In genomic region chr9:30942512-30943313, GRCm38 (mm10) we compare ENCODE assay signal across 8 mouse cellular contexts. TPM values are rescaled to one million over a fixed set of nuclear protein-coding genes. Genes with fewer than 3 reads are reported as not detected.
DNase-seq lines count a peak whose midpoint lies in the region; ATAC-seq and TF ChIP-seq lines count a peak whose summit lies in the region.

Gene Adamts8, plus strand, starts transcription at chr9:30942562.

- under 1% methylated on average over 64 of the region's 96 CpGs for WGBS in embryonic facial prominence, embryonic 14.5 days
- under 1% methylated on average over 85 of the region's 96 CpGs for WGBS in midbrain, embryonic 16.5 days

- peak within 1 kb of the TSS; percentile 86 for H3K4me3 ChIP-seq in E14TG2a.4 (replicated peaks; ENCODE audit: low read length)
- H3K4me3 ChIP-seq in embryonic facial prominence, embryonic 14.5 days (ENCODE audit: low read depth, low read length) = peak within 1 kb of the TSS; percentile 64
- peak within 1 kb of the TSS; percentile 74 for H3K4me3 ChIP-seq in midbrain, embryonic 16.5 days (ENCODE audit: low read depth, low read length)

- H3K4me2 ChIP-seq in embryonic facial prominence, embryonic 14.5 days (ENCODE audit: low read depth, low read length) = peak within 1 kb of the TSS; percentile 100
- H3K4me2 ChIP-seq in midbrain, embryonic 16.5 days (ENCODE audit: low read length) = peak within 1 kb of the TSS; percentile 99

- peak within 1 kb of the TSS; percentile 65 for H3K9ac ChIP-seq in embryonic facial prominence, embryonic 14.5 days (ENCODE audit: low read depth, low read length)
- H3K9ac ChIP-seq in midbrain, embryonic 16.5 days (ENCODE audit: low read depth, low read length) = peak within 1 kb of the TSS; percentile 76

- peaks cover 74% of the 10 kb centered on the region for H3K27me3 ChIP-seq in E14TG2a.4 (ENCODE audit: insufficient read depth, low read length)
- H3K27me3 ChIP-seq in embryonic facial prominence, embryonic 14.5 days (replicated peaks; ENCODE audit: control insufficient read depth, insufficient read depth, low read length) = peaks cover 55% of the 10 kb centered on the region
- peaks cover 27% of the 10 kb centered on the region for H3K27me3 ChIP-seq in midbrain, embryonic 16.5 days (ENCODE audit: control insufficient read depth, insufficient read depth, low read depth, low read length)

- peak; percentile 39 to 43 for DNase-seq in adrenal gland, adult 18-20 months (ENCODE audit: low spot score in 2 of 2)
- DNase-seq in adrenal gland, adult 8-10 months = no peak
- DNase-seq in embryonic facial prominence, embryonic 14.5 days (ENCODE audit: low spot score) = peak; percentile 65
- DNase-seq in heart, postnatal 4 days = peak; percentile 70
- DNase-seq in left cerebral cortex, postnatal 25 days (ENCODE audit: low spot score in 2 of 2) = peak; percentile 50 to 57

- intact Hi-C loops in left cerebral cortex, postnatal 25 days (cut with DNase I) = loop anchor here (1.0 kb wide), 1 partner anchor 139 kb away; no protein-coding TSS in a partner anchor

- H3K27ac ChIP-seq in embryonic facial prominence, embryonic 14.5 days (replicated peaks; ENCODE audit: low read depth, low read length) = no peak within 1 kb of the TSS
- H3K27ac ChIP-seq in midbrain, embryonic 16.5 days (ENCODE audit: low read length) = peak within 1 kb of the TSS; percentile 60

- peaks cover 20% of the 10 kb centered on the region for H3K4me1 ChIP-seq in E14TG2a.4 (replicated peaks; ENCODE audit: low read depth, low read length)
- no peaks in the 10 kb centered on the region for H3K4me1 ChIP-seq in embryonic facial prominence, embryonic 14.5 days (ENCODE audit: control insufficient read depth, insufficient read depth, low read length)
- H3K4me1 ChIP-seq in midbrain, embryonic 16.5 days (ENCODE audit: control insufficient read depth, insufficient read depth, low read length) = peaks cover 14% of the 10 kb centered on the region

- H3K9me3 ChIP-seq in E14TG2a.4 (ENCODE audit: low read length) = peaks cover 6% of the 10 kb centered on the region; the same call in 1 of the 2 replicates
- H3K9me3 ChIP-seq in embryonic facial prominence, embryonic 14.5 days (ENCODE audit: control insufficient read depth, low read length) = no peaks in the 10 kb centered on the region
- no peaks in the 10 kb centered on the region for H3K9me3 ChIP-seq in midbrain, embryonic 16.5 days (replicated peaks; ENCODE audit: control insufficient read depth, low read length, poor library complexity, severe bottlenecking)

- no peaks in the 10 kb centered on the region for H3K36me3 ChIP-seq in E14TG2a.4 (ENCODE audit: insufficient read depth, low read length)
- no peaks in the 10 kb centered on the region for H3K36me3 ChIP-seq in embryonic facial prominence, embryonic 14.5 days (ENCODE audit: control insufficient read depth, insufficient read depth, low read length)
- H3K36me3 ChIP-seq in midbrain, embryonic 16.5 days (ENCODE audit: control insufficient read depth, insufficient read depth, low read length) = no peaks in the 10 kb centered on the region

- peak; percentile 84 for ATAC-seq in embryonic facial prominence, embryonic 14.5 days (ENCODE audit: low read depth)
- ATAC-seq in midbrain, embryonic 16.5 days = peak; percentile 88
- ATAC-seq in monocyte, adult 5-6 weeks (replicated peaks; ENCODE audit: insufficient number of reproducible peaks, low FRiP score, low TSS enrichment, poor library complexity, severe bottlenecking) = no peak

- no peak for TF ChIP-seq CTCF in E14TG2a.4 (conservative IDR thresholded peaks at IDR 0.05; ENCODE audit: low read length)

RNA-seq across cellular contexts. Expression of gene Adamts8, which starts in this region (rescaled TPM):
- total RNA-seq in adrenal gland, adult 18-20 months (2021) = under 1 TPM; 0.16 to 0.23 TPM
- total RNA-seq in adrenal gland, adult 8-10 months (2022) = under 1 TPM; 0.12 to 0.91 (median 0.64) TPM
- polyA plus RNA-seq in embryonic facial prominence, embryonic 14.5 days (2014; fragmentation: Nextera tagmentation; extraction: Ambion mirVana) = 3.9 and 4.1 TPM in 2 replicates
- total RNA-seq in heart, postnatal 4 days (2021) = 10 to 100 TPM; 34.3 to 35.1 TPM
- total RNA-seq in left cerebral cortex, postnatal 25 days (2021) = 1 to 10 TPM; 4.7 to 5.0 TPM
- 1.1 and 2.2 TPM in 2 replicates for polyA plus RNA-seq in midbrain, embryonic 16.5 days (2015; fragmentation: Nextera tagmentation; extraction: Ambion mirVana)
- total RNA-seq in monocyte, adult 5-6 weeks (2017) = 0.32 TPM in 1 of 3 replicates, not detected in the others

Comparison
In these comparisons a context has a peak if more than half of its experiments do, and no peak if none do; other contexts are left out.
1. RNA of gene Adamts8 (total RNA-seq): 34.3 to 35.1 TPM in heart, postnatal 4 days; 4.7 to 5.0 TPM in left cerebral cortex, postnatal 25 days, 0.12 to 0.91 TPM in adrenal gland, adult 8-10 months, 0.16 to 0.23 TPM in adrenal gland, adult 18-20 months and 0.32 TPM in monocyte, adult 5-6 weeks; every median in the first group is over 4 times any median in the second.
2. Peak in DNase-seq in adrenal gland, adult 18-20 months; RNA of the gene not detected or under 1 TPM.
3. Peak in every context shown above with its lines, with median percentiles within 50 percentile points of each other: H3K4me3 ChIP-seq.